In genomic region chr15:7084780-7085497, GRCm38 (mm10) we compare ENCODE assay signal across 8 mouse cellular contexts. TPM values are rescaled to one million over a fixed set of nuclear protein-coding genes. Genes with fewer than 3 reads are reported as not detected.
DNase-seq lines count a peak whose midpoint lies in the region; ATAC-seq and TF ChIP-seq lines count a peak whose summit lies in the region.

No protein-coding gene starts in this region.

- H3K4me1 ChIP-seq in midbrain, embryonic 10.5 days, result peaks cover 34% of the 10 kb centered on the region
- peaks cover 3% of the 10 kb centered on the region; the same call in 1 of the 2 replicates for H3K4me1 ChIP-seq in midbrain, embryonic 13.5 days (replicated peaks)
- H3K4me1 ChIP-seq in hindbrain, postnatal 0 days (ENCODE audit: insufficient read depth, low read length), result no peaks in the 10 kb centered on the region
- H3K4me1 ChIP-seq in spleen, adult 2 months (ENCODE audit: control insufficient read depth, insufficient read depth, insufficient read length), result peaks cover 22% of the 10 kb centered on the region; the same call in 1 of the 2 replicates

- no peak for TF ChIP-seq CTCF in hindbrain, postnatal 0 days (IDR thresholded peaks at IDR 0.05; ENCODE audit: low read depth)
- no peak for TF ChIP-seq CTCF in spleen, adult 2 months (IDR thresholded peaks at IDR 0.05; ENCODE audit: extremely low read depth, insufficient read depth, insufficient read length, insufficient replicate concordance)

- H3K4me2 ChIP-seq in midbrain, embryonic 13.5 days (replicated peaks), result no peak overlapping the region
- H3K4me2 ChIP-seq in hindbrain, postnatal 0 days (ENCODE audit: low read depth, low read length), result no peak overlapping the region

- H3K4me3 ChIP-seq in midbrain, embryonic 10.5 days, result no peak overlapping the region
- no peak overlapping the region for H3K4me3 ChIP-seq in midbrain, embryonic 13.5 days (replicated peaks)
- H3K4me3 ChIP-seq in hindbrain, postnatal 0 days (ENCODE audit: low read length), result no peak overlapping the region
- H3K4me3 ChIP-seq in spleen, adult 2 months (ENCODE audit: extremely low read depth, insufficient read depth, insufficient read length), result no peak overlapping the region

- no peak for TF ChIP-seq POLR2A in spleen, adult 2 months (IDR thresholded peaks at IDR 0.05; ENCODE audit: low read depth, low read length)

- no peak overlapping the region for H3K9ac ChIP-seq in midbrain, embryonic 13.5 days (replicated peaks)
- no peak overlapping the region for H3K9ac ChIP-seq in hindbrain, postnatal 0 days (replicated peaks; ENCODE audit: low read length)

- peak; percentile 23 for DNase-seq in embryo, embryonic 11 days
- no peak for DNase-seq in embryo, embryonic 10 days (ENCODE audit: low spot score)
- DNase-seq in midbrain, embryonic 10.5 days (ENCODE audit: low spot score), result no peak
- DNase-seq in hindbrain, postnatal 0 days (ENCODE audit: low spot score), result peak; percentile 33
- DNase-seq in spleen, adult 2 months (ENCODE audit: low read depth in 1 of 2, low spot score in 2 of 2), result peak; percentile 34 to 39
- no peak for DNase-seq in cerebellum, adult 11 months
- DNase-seq in kidney, adult 18-20 months, result no peak

- 0 out of 2 replicates have a peak, but pooled peaks cover 1% of the 10 kb centered on the region for H3K9me3 ChIP-seq in midbrain, embryonic 10.5 days (replicated peaks)
- no peaks in the 10 kb centered on the region for H3K9me3 ChIP-seq in midbrain, embryonic 13.5 days
- H3K9me3 ChIP-seq in hindbrain, postnatal 0 days (ENCODE audit: low read length), result no peaks in the 10 kb centered on the region

- WGBS in midbrain, embryonic 10.5 days, result 31% methylated on average over 8 of the region's 8 CpGs
- 30% methylated on average over 8 of the region's 8 CpGs for WGBS in midbrain, embryonic 13.5 days
- WGBS in hindbrain, postnatal 0 days, result 39% methylated on average over 8 of the region's 8 CpGs
- 6% methylated on average over 8 of the region's 8 CpGs for WGBS in spleen, adult 2 months

- ATAC-seq in midbrain, embryonic 13.5 days, result no peak
- peak; percentile 70 for ATAC-seq in hindbrain, postnatal 0 days

- H3K36me3 ChIP-seq in midbrain, embryonic 10.5 days, result no peaks in the 10 kb centered on the region
- H3K36me3 ChIP-seq in midbrain, embryonic 13.5 days, result no peaks in the 10 kb centered on the region
- no peaks in the 10 kb centered on the region for H3K36me3 ChIP-seq in hindbrain, postnatal 0 days (ENCODE audit: insufficient read depth, low read length)
- no peaks in the 10 kb centered on the region for H3K36me3 ChIP-seq in spleen, adult 2 months (ENCODE audit: control insufficient read depth, insufficient read depth, low read length)

- H3K27ac ChIP-seq in midbrain, embryonic 10.5 days (replicated peaks), result peak overlapping the region; percentile 47; the same call in 1 of the 2 replicates
- H3K27ac ChIP-seq in midbrain, embryonic 13.5 days, result no peak overlapping the region
- H3K27ac ChIP-seq in hindbrain, postnatal 0 days, result no peak overlapping the region
- no peak overlapping the region for H3K27ac ChIP-seq in spleen, adult 2 months (ENCODE audit: insufficient read depth, low read length)

- H3K27me3 ChIP-seq in midbrain, embryonic 10.5 days (ENCODE audit: low read depth, poor library complexity, severe bottlenecking), result peaks cover 84% of the 10 kb centered on the region
- peaks cover 25% of the 10 kb centered on the region for H3K27me3 ChIP-seq in midbrain, embryonic 13.5 days
- no peaks in the 10 kb centered on the region for H3K27me3 ChIP-seq in hindbrain, postnatal 0 days (ENCODE audit: insufficient read depth, low read length)
- H3K27me3 ChIP-seq in spleen, adult 2 months (ENCODE audit: control insufficient read depth, insufficient read depth, low read length), result no peaks in the 10 kb centered on the region

RNA-seq across cellular contexts. Expression of gene Lifr, which starts 5.5 kb away (rescaled TPM):
- 10.0 and 10.1 TPM in 2 replicates for polyA plus RNA-seq in midbrain, embryonic 10.5 days (2016; fragmentation: Nextera tagmentation; extraction: Ambion mirVana)
- 7.1 and 8.2 TPM in 2 replicates for polyA plus RNA-seq in midbrain, embryonic 13.5 days (2015; fragmentation: Nextera tagmentation; extraction: Ambion mirVana)
- 38.4 and 47.2 TPM in 2 replicates for total RNA-seq in hindbrain, postnatal 0 days (2014; rRNA removed)
- polyA plus RNA-seq in hindbrain, postnatal 0 days (2015; fragmentation: Nextera tagmentation; extraction: Ambion mirVana), result 17.3 and 19.6 TPM in 2 replicates
- 27.8 and 97.7 TPM in 2 replicates for polyA plus RNA-seq in spleen, adult 2 months (2012; rRNA removed)

Comparison
In these comparisons a context has a peak if more than half of its experiments do, and no peak if none do; other contexts are left out.
1. DNase-seq: peak in embryo, embryonic 11 days (single experiment), hindbrain, postnatal 0 days (single experiment) and spleen, adult 2 months (2 of 2); none in embryo, embryonic 10 days (single experiment), midbrain, embryonic 10.5 days (single experiment), cerebellum, adult 11 months (single experiment) and kidney, adult 18-20 months (single experiment).